Mouse (Mus musculus): ENCODE results near the gene Btnl2.

Btnl2 gene

GRCm38 (mm10) chr17:34349429-34349828 is 5.2 kb upstream of the Btnl2 start:
- peak; percentile 85 for DNase-seq

GRCm38 (mm10) chr17:34354940-34355339 is 318 bp downstream of the Btnl2 start:
- no peak for DNase-seq

GRCm38 (mm10) chr17:34362954-34363546 is 8.4 kb downstream of the Btnl2 start:
- DNase-seq = no peak

GRCm38 (mm10) chr17:34363676-34364310 is 9.2 kb downstream of the Btnl2 start:
- no peak for DNase-seq

GRCm38 (mm10) chr17:34365031-34365430 is 10.4 kb downstream of the Btnl2 start:
- DNase-seq = no peak

- DNase-seq = no peak
Measured at GRCm38 (mm10) chr17:34370563-34370962, 15.9 kb downstream of the Btnl2 start.

GRCm38 (mm10) chr17:34373055-34373709 is 18.6 kb downstream of the Btnl2 start:
- DNase-seq = no peak

GRCm38 (mm10) chr17:34376847-34377246 is 22.2 kb downstream of the Btnl2 start, which contains the start of gene Btnl1:
Btnl1 (plus strand) TSS chr17:34377132.
- no peak for DNase-seq

- DNase-seq = no peak
Measured at GRCm38 (mm10) chr17:34377450-34378209, 23.0 kb downstream of the Btnl2 start.

- DNase-seq = no peak
Measured at GRCm38 (mm10) chr17:34378716-34379115, 24.1 kb downstream of the Btnl2 start.

- DNase-seq = no peak
Measured at GRCm38 (mm10) chr17:34379451-34379850, 24.8 kb downstream of the Btnl2 start.

- no peak for DNase-seq
Measured at GRCm38 (mm10) chr17:34381876-34382275, 27.3 kb downstream of the Btnl2 start.

- peak; percentile 38 for DNase-seq
Measured at GRCm38 (mm10) chr17:34383212-34383611, 28.6 kb downstream of the Btnl2 start.

- DNase-seq = no peak
Measured at GRCm38 (mm10) chr17:34384699-34385098, 30.1 kb downstream of the Btnl2 start.

GRCm38 (mm10) chr17:34386656-34387055 is 32.0 kb downstream of the Btnl2 start:
- DNase-seq = no peak

- peak; percentile 62 for DNase-seq
Measured at GRCm38 (mm10) chr17:34388513-34388912, 33.9 kb downstream of the Btnl2 start.

- no peak for DNase-seq
Measured at GRCm38 (mm10) chr17:34391507-34391906, 36.9 kb downstream of the Btnl2 start.

- DNase-seq = peak; percentile 74
Measured at GRCm38 (mm10) chr17:34392321-34392720, 37.7 kb downstream of the Btnl2 start.

- peak; percentile 25 for DNase-seq
Measured at GRCm38 (mm10) chr17:34397357-34397756, 42.7 kb downstream of the Btnl2 start.

GRCm38 (mm10) chr17:34398058-34398710 is 43.6 kb downstream of the Btnl2 start:
- peak; percentile 58 for DNase-seq

- peak; percentile 84 for DNase-seq
Measured at GRCm38 (mm10) chr17:34398711-34399393, 44.2 kb downstream of the Btnl2 start, which contains the start of gene BC051142. BC051142 (plus strand) TSS chr17:34398820.

GRCm38 (mm10) chr17:34399394-34399715 is 44.7 kb downstream of the Btnl2 start:
- DNase-seq = no peak

Measured in kidney, postnatal 10 days (tissue).